Mouse (Mus musculus) B cell, adult (primary cell): ENCODE measurements around the gene Top3b. TPM values are rescaled to one million over a fixed set of nuclear protein-coding genes. Genes with fewer than 3 reads are reported as not detected.

Experiments used
- total RNA-seq: library from RNA; stranded (reverse); gene quantifications from 4 replicates; pipeline ENCODE4 v1.2.4, GENCODE M21; 2023; ENCODE audit not compliant: inconsistent age

The Top3b gene
- 130 to 141 TPM (median 135 TPM) in 4 replicates for total RNA-seq

GRCm38 (mm10) chr16:16870617-16871331 is at the start of gene Top3b, which contains the start of gene Vpreb1:
Gene Top3b (plus strand): TSS chr16:16870736.
Gene Vpreb1 (minus strand): TSS chr16:16870843.

GRCm38 (mm10) chr16:16828757-16829615 is 41.5 kb upstream of the Top3b start, which contains the start of gene Spag6l:
Gene Spag6l (minus strand): TSS chr16:16829456.

GRCm38 (mm10) chr16:16863978-16864377 is 6.6 kb upstream of the Top3b start, which contains the start of gene Igll1:
Gene Igll1 (minus strand): TSS chr16:16863985.

GRCm38 (mm10) chr16:16896382-16897055 is 26.0 kb downstream of the Top3b start, which contains the start of gene Ppm1f:
Gene Ppm1f (plus strand): TSS chr16:16896469.

Other genes starting within 250 kb of the Top3b start
- gene Olfr19, start 194.3 kb upstream of the Top3b start, total RNA-seq, result not detected in 4 replicates
- gene Spag6l, start 41.3 kb upstream of the Top3b start, total RNA-seq, result 9.6 to 16.9 TPM (median 12.9 TPM) in 4 replicates
- gene Igll1, start 6.8 kb upstream of the Top3b start, total RNA-seq, result not detected in 4 replicates
- gene Vpreb1, start 107 bp downstream of the Top3b start, total RNA-seq, result 1.2 TPM in 1 of 4 replicates, not detected in the others
- gene Ppm1f, start 25.7 kb downstream of the Top3b start, total RNA-seq, result 11.6 to 14.9 TPM (median 13.6 TPM) in 4 replicates
- gene Mapk1, start 112.6 kb downstream of the Top3b start, total RNA-seq, result 174 to 192 TPM (median 182 TPM) in 4 replicates
- gene Ypel1, start 199.0 kb downstream of the Top3b start, total RNA-seq, result 0.74 to 3.2 TPM (median 0.79 TPM) in 4 replicates
- 103 to 114 TPM (median 113 TPM) in 4 replicates for gene Ppil2, start 240.5 kb downstream of the Top3b start, total RNA-seq